Comparison of ENCODE assay signal across 14 mouse cellular contexts in genomic region chr9:43358591-43359323, GRCm38 (mm10). TPM values are rescaled to one million over a fixed set of nuclear protein-coding genes. Genes with fewer than 3 reads are reported as not detected.
DNase-seq lines count a peak whose midpoint lies in the region; ATAC-seq and TF ChIP-seq lines count a peak whose summit lies in the region.
"Had no signal": no experiment of that assay in that cellular context is flagged by ENCODE, and none has a peak within 500 bp of the region (broad histone marks: within the 10 kb centered on the region; RNA-seq: fewer than 3 reads in every experiment).

No protein-coding gene starts in this region.

- WGBS in forebrain, embryonic 12.5 days = 12% methylated on average over 15 of the region's 15 CpGs
- WGBS in forebrain, embryonic 15.5 days = 9% methylated on average over 15 of the region's 15 CpGs
- 17% methylated on average over 15 of the region's 15 CpGs for WGBS in midbrain, embryonic 12.5 days
- WGBS in midbrain, embryonic 16.5 days = 15% methylated on average over 15 of the region's 15 CpGs
- WGBS in hindbrain, embryonic 15.5 days = 14% methylated on average over 15 of the region's 15 CpGs
- 46% methylated on average over 15 of the region's 15 CpGs for WGBS in lung, adult 2 months

- H3K27ac ChIP-seq in forebrain, embryonic 12.5 days = no peak overlapping the region
- no peak overlapping the region for H3K27ac ChIP-seq in forebrain, embryonic 15.5 days (replicated peaks)
- no peak overlapping the region for H3K27ac ChIP-seq in midbrain, embryonic 12.5 days (replicated peaks)
- H3K27ac ChIP-seq in midbrain, embryonic 16.5 days (ENCODE audit: low read length) = no peak overlapping the region
- H3K27ac ChIP-seq in hindbrain, embryonic 15.5 days (replicated peaks) = no peak overlapping the region
- H3K27ac ChIP-seq: embryonic facial prominence, embryonic 13.5 days; limb, embryonic 10.5 days; liver, embryonic 15.5 days; macrophage had no signal

- no peak for TF ChIP-seq POLR2A in lung, adult 2 months (IDR thresholded peaks at IDR 0.05; ENCODE audit: borderline replicate concordance, extremely low read depth, low read depth, low read length)

- no peak for TF ChIP-seq CTCF in lung, adult 2 months (IDR thresholded peaks at IDR 0.05; ENCODE audit: insufficient read depth, low read length)

- no peak for DNase-seq in lung, adult 2 months
- no peak for DNase-seq in adrenal gland, postnatal 25 days
- no peak for DNase-seq in left cerebral cortex, adult 9 months (ENCODE audit: low spot score in 2 of 2)
- DNase-seq: cerebellum, adult 11 months; layer of hippocampus, adult 9-11 months had no signal

- H3K9me3 ChIP-seq in forebrain, embryonic 12.5 days = no peaks in the 10 kb centered on the region
- no peaks in the 10 kb centered on the region for H3K9me3 ChIP-seq in forebrain, embryonic 15.5 days
- no peaks in the 10 kb centered on the region for H3K9me3 ChIP-seq in midbrain, embryonic 12.5 days
- no peaks in the 10 kb centered on the region for H3K9me3 ChIP-seq in midbrain, embryonic 16.5 days (replicated peaks; ENCODE audit: control insufficient read depth, low read length, poor library complexity, severe bottlenecking)
- H3K9me3 ChIP-seq in hindbrain, embryonic 15.5 days = no peaks in the 10 kb centered on the region
- H3K9me3 ChIP-seq: embryonic facial prominence, embryonic 13.5 days; limb, embryonic 10.5 days; liver, embryonic 15.5 days had no signal

- no peaks in the 10 kb centered on the region for H3K36me3 ChIP-seq in forebrain, embryonic 12.5 days (replicated peaks)
- no peaks in the 10 kb centered on the region for H3K36me3 ChIP-seq in forebrain, embryonic 15.5 days
- no peaks in the 10 kb centered on the region for H3K36me3 ChIP-seq in midbrain, embryonic 12.5 days
- H3K36me3 ChIP-seq in midbrain, embryonic 16.5 days (ENCODE audit: control insufficient read depth, insufficient read depth, low read length) = no peaks in the 10 kb centered on the region
- H3K36me3 ChIP-seq in hindbrain, embryonic 15.5 days = no peaks in the 10 kb centered on the region
- H3K36me3 ChIP-seq: embryonic facial prominence, embryonic 13.5 days; limb, embryonic 10.5 days; liver, embryonic 15.5 days had no signal

- H3K4me2 ChIP-seq in forebrain, embryonic 12.5 days = 0 out of 2 replicates have a peak overlapping the region, but pooled peaks have one; percentile 8
- no peak overlapping the region for H3K4me2 ChIP-seq in forebrain, embryonic 15.5 days (replicated peaks)
- peak overlapping the region; percentile 15; the same call in 1 of the 2 replicates for H3K4me2 ChIP-seq in midbrain, embryonic 12.5 days (replicated peaks)
- no peak overlapping the region for H3K4me2 ChIP-seq in midbrain, embryonic 16.5 days (ENCODE audit: low read length)
- H3K4me2 ChIP-seq in hindbrain, embryonic 15.5 days = no peak overlapping the region
- H3K4me2 ChIP-seq: embryonic facial prominence, embryonic 13.5 days; liver, embryonic 15.5 days had no signal

- peak; percentile 67 for ATAC-seq in forebrain, embryonic 12.5 days (ENCODE audit: low FRiP score)
- ATAC-seq in forebrain, embryonic 15.5 days (replicated peaks) = no peak
- ATAC-seq in midbrain, embryonic 12.5 days (ENCODE audit: low FRiP score, low read depth) = no peak
- ATAC-seq in midbrain, embryonic 16.5 days = no peak
- peak; percentile 71 for ATAC-seq in hindbrain, embryonic 15.5 days (ENCODE audit: low FRiP score, low read depth)

- H3K4me3 ChIP-seq in forebrain, embryonic 12.5 days (replicated peaks) = no peak overlapping the region
- H3K4me3 ChIP-seq in forebrain, embryonic 15.5 days = no peak overlapping the region
- no peak overlapping the region for H3K4me3 ChIP-seq in midbrain, embryonic 12.5 days
- H3K4me3 ChIP-seq in midbrain, embryonic 16.5 days (ENCODE audit: low read depth, low read length) = no peak overlapping the region
- no peak overlapping the region for H3K4me3 ChIP-seq in hindbrain, embryonic 15.5 days
- no peak overlapping the region for H3K4me3 ChIP-seq in lung, adult 2 months (replicated peaks; ENCODE audit: extremely low read depth, low read depth, low read length)
- H3K4me3 ChIP-seq: embryonic facial prominence, embryonic 13.5 days; limb, embryonic 10.5 days; liver, embryonic 15.5 days had no signal

- H3K9ac ChIP-seq in forebrain, embryonic 12.5 days = no peak overlapping the region
- no peak overlapping the region for H3K9ac ChIP-seq in forebrain, embryonic 15.5 days (replicated peaks)
- H3K9ac ChIP-seq in midbrain, embryonic 12.5 days (replicated peaks) = no peak overlapping the region
- no peak overlapping the region for H3K9ac ChIP-seq in midbrain, embryonic 16.5 days (ENCODE audit: low read depth, low read length)
- H3K9ac ChIP-seq in hindbrain, embryonic 15.5 days = no peak overlapping the region
- H3K9ac ChIP-seq: embryonic facial prominence, embryonic 13.5 days; liver, embryonic 15.5 days had no signal

- peaks cover 28% of the 10 kb centered on the region for H3K27me3 ChIP-seq in forebrain, embryonic 12.5 days
- H3K27me3 ChIP-seq in forebrain, embryonic 15.5 days = no peaks in the 10 kb centered on the region
- H3K27me3 ChIP-seq in midbrain, embryonic 12.5 days = peaks cover 22% of the 10 kb centered on the region
- no peaks in the 10 kb centered on the region for H3K27me3 ChIP-seq in midbrain, embryonic 16.5 days (ENCODE audit: control insufficient read depth, insufficient read depth, low read depth, low read length)
- no peaks in the 10 kb centered on the region for H3K27me3 ChIP-seq in hindbrain, embryonic 15.5 days
- H3K27me3 ChIP-seq: embryonic facial prominence, embryonic 13.5 days had no signal

- H3K4me1 ChIP-seq in forebrain, embryonic 12.5 days = peaks cover 13% of the 10 kb centered on the region
- H3K4me1 ChIP-seq in forebrain, embryonic 15.5 days = peaks cover 13% of the 10 kb centered on the region
- H3K4me1 ChIP-seq in midbrain, embryonic 12.5 days = peaks cover 16% of the 10 kb centered on the region
- peaks cover 5% of the 10 kb centered on the region for H3K4me1 ChIP-seq in midbrain, embryonic 16.5 days (ENCODE audit: control insufficient read depth, insufficient read depth, low read length)
- H3K4me1 ChIP-seq in hindbrain, embryonic 15.5 days (replicated peaks) = peaks cover 18% of the 10 kb centered on the region
- H3K4me1 ChIP-seq in lung, adult 2 months (ENCODE audit: control insufficient read depth, insufficient read depth, low read length) = no peaks in the 10 kb centered on the region
- H3K4me1 ChIP-seq: liver, embryonic 15.5 days had no signal

RNA-seq across cellular contexts. Expression of gene Trim29, which starts 48.1 kb away (rescaled TPM):
- 0.65 and 0.67 TPM in 2 replicates for polyA plus RNA-seq in forebrain, embryonic 12.5 days (2016; fragmentation: Nextera tagmentation; extraction: Ambion mirVana)
- 0.06 TPM in 1 of 2 replicates, not detected in the other for polyA plus RNA-seq in forebrain, embryonic 15.5 days (2015; fragmentation: Nextera tagmentation; extraction: Ambion mirVana)
- 0.69 and 1.6 TPM in 2 replicates for polyA plus RNA-seq in midbrain, embryonic 12.5 days (2016; fragmentation: Nextera tagmentation; extraction: Ambion mirVana)
- 0.09 TPM in 1 of 2 replicates, not detected in the other for polyA plus RNA-seq in midbrain, embryonic 16.5 days (2015; fragmentation: Nextera tagmentation; extraction: Ambion mirVana)
- not detected in 2 replicates for polyA plus RNA-seq in hindbrain, embryonic 15.5 days (2015; fragmentation: Nextera tagmentation; extraction: Ambion mirVana)
- polyA plus RNA-seq in lung, adult 2 months (2012; rRNA removed) = 6.1 and 25.1 TPM in 2 replicates
- total RNA-seq in adrenal gland, postnatal 25 days (2021) = 0.33 TPM in 1 of 2 replicates, not detected in the other

Comparison
In these comparisons a context has a peak if more than half of its experiments do, and no peak if none do; other contexts are left out.
1. ATAC-seq: peak in forebrain, embryonic 12.5 days (single experiment) and hindbrain, embryonic 15.5 days (single experiment); none in forebrain, embryonic 15.5 days (single experiment), midbrain, embryonic 12.5 days (single experiment) and midbrain, embryonic 16.5 days (single experiment).
2. H3K4me2 ChIP-seq: peak in forebrain, embryonic 12.5 days (single experiment) and midbrain, embryonic 12.5 days (single experiment); none in forebrain, embryonic 15.5 days (single experiment), midbrain, embryonic 16.5 days (single experiment) and hindbrain, embryonic 15.5 days (single experiment).